Mouse (Mus musculus): ENCODE measurements at regions not wholly inside any gene's neighbourhood (a gene's known extent, or its start where the extent isn't known, plus 50 kb on each side); places are given as distances from the start of the nearest gene placed in this dataset.

DNA sequence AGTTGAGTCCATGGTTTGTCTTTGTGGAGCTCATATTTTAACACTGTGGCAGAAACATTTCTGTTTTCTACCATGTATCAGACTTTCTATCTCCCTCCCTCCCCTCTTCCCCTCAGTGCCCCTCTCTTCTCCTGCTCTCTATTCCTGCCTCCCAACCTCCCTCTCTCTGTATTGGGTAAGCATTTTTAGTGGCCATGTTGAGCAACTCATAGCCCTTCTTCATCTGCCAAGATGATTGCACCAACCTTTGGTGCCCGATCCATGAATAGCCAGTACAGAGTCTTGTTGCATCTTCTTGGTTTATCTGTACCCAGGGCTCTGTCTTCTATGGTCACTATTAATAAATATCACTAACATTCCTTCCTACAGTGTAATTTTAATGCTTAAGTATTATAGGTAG is 2630.6 kb upstream of the Gm7489 start:
- Histone ChIP-seq H3K27ac (ENCODE audit: control insufficient read depth, insufficient read depth, low read depth, low read length) (no peak overlapping the region), H3K36me3 (ENCODE audit: control insufficient read depth, insufficient read depth, low read length) (no peaks in the 10 kb centered on the region), H3K4me1 (ENCODE audit: control insufficient read depth, insufficient read depth, low read length) (no peaks in the 10 kb centered on the region), H3K27me3 (ENCODE audit: control insufficient read depth, insufficient read depth, low read length) (no peaks in the 10 kb centered on the region), H3K4me3 (ENCODE audit: control insufficient read depth, low read depth, low read length) (no peak overlapping the region)
- no peak for TF ChIP-seq POLR2A (IDR thresholded peaks at IDR 0.05; ENCODE audit: control insufficient read depth, low read depth, low read length)
- no peak for TF ChIP-seq CTCF (IDR thresholded peaks at IDR 0.05; ENCODE audit: control insufficient read depth, insufficient read depth, insufficient replicate concordance, low read depth, low read length)

DNA sequence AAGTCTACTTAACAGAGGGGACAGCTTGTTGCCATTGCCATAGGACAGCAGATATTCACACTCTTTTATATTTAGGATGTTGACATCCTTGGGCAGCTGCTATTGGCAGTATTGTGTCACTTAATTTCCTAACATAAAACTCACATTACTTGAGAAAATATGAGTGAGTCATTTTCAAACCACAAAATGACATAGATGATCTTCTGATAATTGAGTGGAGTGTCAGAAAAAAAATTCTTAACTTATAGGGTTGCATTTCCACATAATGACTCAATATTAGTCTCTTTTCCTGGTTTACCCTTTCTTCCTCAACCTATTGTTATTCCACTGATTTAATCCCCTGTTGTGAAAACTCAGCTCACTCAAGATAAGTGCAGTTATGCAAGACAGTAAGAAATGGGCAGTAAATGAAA is 2629.5 kb upstream of the Gm7489 start:
- no peak overlapping the region for H3K4me3 ChIP-seq (ENCODE audit: control insufficient read depth, low read depth, low read length)
- no peak overlapping the region for H3K27ac ChIP-seq (ENCODE audit: control insufficient read depth, insufficient read depth, low read depth, low read length)
- TF ChIP-seq CTCF (IDR thresholded peaks at IDR 0.05; ENCODE audit: control insufficient read depth, insufficient read depth, insufficient replicate concordance, low read depth, low read length) (no peak), POLR2A (IDR thresholded peaks at IDR 0.05; ENCODE audit: control insufficient read depth, low read depth, low read length) (no peak)
- H3K4me1 ChIP-seq (ENCODE audit: control insufficient read depth, insufficient read depth, low read length) = no peaks in the 10 kb centered on the region
- H3K36me3 ChIP-seq (ENCODE audit: control insufficient read depth, insufficient read depth, low read length) = no peaks in the 10 kb centered on the region
- no peaks in the 10 kb centered on the region for H3K27me3 ChIP-seq (ENCODE audit: control insufficient read depth, insufficient read depth, low read length)

DNA sequence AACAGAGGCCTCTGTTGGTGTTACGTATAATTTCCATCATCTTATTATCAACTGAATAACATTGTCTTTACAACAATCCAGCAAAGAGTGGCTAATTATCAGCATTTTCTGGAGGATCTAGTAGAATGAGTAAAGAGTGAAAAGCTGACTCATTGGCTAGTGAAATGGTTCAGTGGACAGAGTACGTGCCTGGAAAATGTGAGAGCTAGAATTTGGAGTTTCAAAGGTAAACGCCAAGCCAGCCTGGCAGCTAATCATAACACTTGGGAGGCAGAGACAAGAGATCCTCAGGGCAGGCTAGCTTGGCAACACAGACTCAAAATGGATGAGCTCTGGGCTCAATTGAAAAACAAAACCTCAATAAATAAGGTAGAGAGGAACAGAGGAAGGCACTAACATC is 2628.0 kb upstream of the Gm7489 start:
- no peaks in the 10 kb centered on the region for H3K27me3 ChIP-seq (ENCODE audit: control insufficient read depth, insufficient read depth, low read length)
- no peak overlapping the region for H3K4me3 ChIP-seq (ENCODE audit: control insufficient read depth, low read depth, low read length)
- H3K27ac ChIP-seq (ENCODE audit: control insufficient read depth, insufficient read depth, low read depth, low read length) = no peak overlapping the region
- TF ChIP-seq CTCF (IDR thresholded peaks at IDR 0.05; ENCODE audit: control insufficient read depth, insufficient read depth, insufficient replicate concordance, low read depth, low read length) = no peak
- no peak for TF ChIP-seq POLR2A (IDR thresholded peaks at IDR 0.05; ENCODE audit: control insufficient read depth, low read depth, low read length)
- no peaks in the 10 kb centered on the region for H3K4me1 ChIP-seq (ENCODE audit: control insufficient read depth, insufficient read depth, low read length)
- H3K36me3 ChIP-seq (ENCODE audit: control insufficient read depth, insufficient read depth, low read length) = no peaks in the 10 kb centered on the region

DNA sequence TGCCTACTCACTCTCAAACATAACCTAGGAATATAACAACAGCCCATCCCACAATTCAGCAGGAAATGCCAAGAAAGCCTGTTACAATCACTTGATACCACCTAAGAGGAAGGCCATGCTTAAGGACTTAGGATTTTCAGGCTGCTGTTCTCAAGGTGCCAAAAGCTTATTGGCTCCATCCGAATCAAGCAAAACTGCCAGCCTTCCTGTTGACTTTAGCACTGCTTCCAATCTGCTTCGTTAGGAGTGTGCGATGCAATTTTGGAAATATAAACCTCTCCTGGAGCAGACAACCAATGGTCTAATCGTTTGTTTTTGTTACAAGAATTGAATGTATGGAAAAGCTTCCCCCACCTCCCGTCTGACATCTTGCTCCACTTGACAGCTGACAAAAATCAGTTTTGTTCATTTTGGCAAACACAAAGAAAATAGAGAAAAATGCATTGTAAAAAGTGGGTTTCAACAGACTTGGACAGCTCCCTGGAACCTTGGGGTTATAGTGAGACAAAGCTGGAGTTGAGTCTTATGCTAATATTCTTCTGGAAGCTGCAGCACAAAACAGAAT is 2620.0 kb upstream of the Gm7489 start:
- H3K27ac ChIP-seq (ENCODE audit: control insufficient read depth, insufficient read depth, low read depth, low read length) = no peak overlapping the region
- no peak for TF ChIP-seq POLR2A (IDR thresholded peaks at IDR 0.05; ENCODE audit: control insufficient read depth, low read depth, low read length)
- no peak for TF ChIP-seq CTCF (IDR thresholded peaks at IDR 0.05; ENCODE audit: control insufficient read depth, insufficient read depth, insufficient replicate concordance, low read depth, low read length)
- no peaks in the 10 kb centered on the region for H3K27me3 ChIP-seq (ENCODE audit: control insufficient read depth, insufficient read depth, low read length)
- no peaks in the 10 kb centered on the region for H3K4me1 ChIP-seq (ENCODE audit: control insufficient read depth, insufficient read depth, low read length)
- H3K36me3 ChIP-seq (ENCODE audit: control insufficient read depth, insufficient read depth, low read length) = no peaks in the 10 kb centered on the region
- no peak overlapping the region for H3K4me3 ChIP-seq (ENCODE audit: control insufficient read depth, low read depth, low read length)

DNA sequence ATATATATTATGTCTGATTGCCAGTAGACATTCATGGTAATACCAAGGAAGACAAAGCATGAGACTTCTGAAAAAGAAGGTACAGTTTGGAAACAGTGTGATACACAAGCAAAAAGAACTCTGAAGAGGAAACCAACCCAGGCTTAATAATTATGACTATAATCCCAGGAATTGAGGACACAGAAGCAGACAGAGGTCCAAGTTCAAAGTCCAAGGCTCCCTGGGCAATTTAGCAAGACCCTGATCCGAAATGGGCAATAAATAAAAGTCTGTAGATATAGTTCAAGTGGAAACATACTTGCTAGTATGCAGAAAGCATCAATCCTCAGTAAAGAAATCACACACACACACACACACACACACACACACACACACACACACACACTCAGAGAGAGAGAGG is 2618.7 kb upstream of the Gm7489 start:
- no peaks in the 10 kb centered on the region for H3K4me1 ChIP-seq (ENCODE audit: control insufficient read depth, insufficient read depth, low read length)
- H3K27me3 ChIP-seq (ENCODE audit: control insufficient read depth, insufficient read depth, low read length) = no peaks in the 10 kb centered on the region
- TF ChIP-seq POLR2A (IDR thresholded peaks at IDR 0.05; ENCODE audit: control insufficient read depth, low read depth, low read length) (no peak), CTCF (IDR thresholded peaks at IDR 0.05; ENCODE audit: control insufficient read depth, insufficient read depth, insufficient replicate concordance, low read depth, low read length) (no peak)
- H3K4me3 ChIP-seq (ENCODE audit: control insufficient read depth, low read depth, low read length) = no peak overlapping the region
- H3K36me3 ChIP-seq (ENCODE audit: control insufficient read depth, insufficient read depth, low read length) = no peaks in the 10 kb centered on the region
- no peak overlapping the region for H3K27ac ChIP-seq (ENCODE audit: control insufficient read depth, insufficient read depth, low read depth, low read length)

DNA sequence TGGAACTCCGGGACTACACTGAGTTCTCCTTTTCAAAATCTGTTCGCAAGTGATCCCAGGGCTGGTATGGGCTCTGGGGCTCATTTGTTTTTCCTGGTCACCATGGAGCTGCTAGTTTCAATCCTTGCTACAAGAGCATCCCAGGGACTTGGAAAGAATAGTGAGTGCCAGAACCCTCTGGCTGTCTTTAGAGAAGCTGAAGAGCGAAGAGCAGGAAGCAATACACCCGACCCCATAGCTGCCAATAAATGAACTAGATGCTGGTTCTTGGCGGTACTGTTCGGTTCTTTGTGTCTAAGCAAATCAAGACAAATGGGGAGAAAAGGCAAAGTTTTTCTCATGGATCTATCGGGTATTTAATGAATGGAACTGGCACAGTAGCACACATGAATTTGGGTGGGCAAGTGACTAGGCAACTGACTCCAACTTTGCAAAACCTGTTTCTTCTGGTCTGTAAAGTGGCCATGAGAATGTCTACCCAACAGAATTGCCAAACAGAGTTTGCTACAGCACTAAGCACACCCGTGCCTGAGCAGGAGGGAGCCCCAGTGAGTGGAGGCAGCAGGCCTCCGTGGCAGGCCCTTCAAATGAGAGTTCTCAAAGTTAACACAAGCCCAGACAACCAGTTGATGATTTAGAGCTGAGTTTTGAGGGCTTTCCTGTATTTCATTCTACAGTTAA is 2612.9 kb upstream of the Gm7489 start:
- Histone ChIP-seq H3K4me3 (ENCODE audit: control insufficient read depth, low read depth, low read length) (no peak overlapping the region), H3K27me3 (ENCODE audit: control insufficient read depth, insufficient read depth, low read length) (no peaks in the 10 kb centered on the region), H3K4me1 (ENCODE audit: control insufficient read depth, insufficient read depth, low read length) (no peaks in the 10 kb centered on the region), H3K27ac (ENCODE audit: control insufficient read depth, insufficient read depth, low read depth, low read length) (no peak overlapping the region), H3K36me3 (ENCODE audit: control insufficient read depth, insufficient read depth, low read length) (no peaks in the 10 kb centered on the region)
- TF ChIP-seq POLR2A (IDR thresholded peaks at IDR 0.05; ENCODE audit: control insufficient read depth, low read depth, low read length) (no peak), CTCF (IDR thresholded peaks at IDR 0.05; ENCODE audit: control insufficient read depth, insufficient read depth, insufficient replicate concordance, low read depth, low read length) (no peak)

DNA sequence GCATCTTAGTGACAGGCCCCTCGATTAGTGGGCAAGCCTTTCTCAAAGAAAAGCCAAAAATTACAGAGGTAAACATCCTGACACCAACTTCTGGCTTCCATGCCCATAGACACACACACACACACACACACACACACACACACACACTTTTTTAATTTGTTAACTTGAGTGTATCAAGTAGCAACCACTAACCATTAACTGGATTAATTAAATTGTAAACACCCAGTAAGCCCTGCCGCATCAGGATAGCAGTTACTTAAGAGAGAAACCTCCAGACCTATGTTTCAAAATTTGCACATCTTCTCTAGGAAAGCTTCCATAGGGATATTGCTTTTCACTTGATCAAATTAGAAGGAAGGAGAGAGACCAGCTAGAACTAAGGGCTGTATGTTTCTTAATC is 2599.4 kb upstream of the Gm7489 start:
- H3K4me1 ChIP-seq (ENCODE audit: control insufficient read depth, insufficient read depth, low read length) = no peaks in the 10 kb centered on the region
- H3K4me3 ChIP-seq (ENCODE audit: control insufficient read depth, low read depth, low read length) = no peak overlapping the region
- no peaks in the 10 kb centered on the region for H3K36me3 ChIP-seq (ENCODE audit: control insufficient read depth, insufficient read depth, low read length)
- TF ChIP-seq POLR2A (IDR thresholded peaks at IDR 0.05; ENCODE audit: control insufficient read depth, low read depth, low read length) (no peak), CTCF (IDR thresholded peaks at IDR 0.05; ENCODE audit: control insufficient read depth, insufficient read depth, insufficient replicate concordance, low read depth, low read length) (no peak)
- H3K27me3 ChIP-seq (ENCODE audit: control insufficient read depth, insufficient read depth, low read length) = no peaks in the 10 kb centered on the region
- no peak overlapping the region for H3K27ac ChIP-seq (ENCODE audit: control insufficient read depth, insufficient read depth, low read depth, low read length)

All from testis, adult 2 months (tissue).